Mouse (Mus musculus) cerebellum, adult 18-20 months (tissue): Measurements from ENCODE around the gene Olfr1113.
"Not testable (repeated sequence)": the region's sequence is repeated elsewhere in the genome, so short reads cannot be mapped to it uniquely, and the experiment has no call there.

Experiments used
- DNase-seq, 2 experiments: peaks; one replicate each; pipeline ENCODE4 v3.0.0; 2021

The Olfr1113 gene

DNA sequence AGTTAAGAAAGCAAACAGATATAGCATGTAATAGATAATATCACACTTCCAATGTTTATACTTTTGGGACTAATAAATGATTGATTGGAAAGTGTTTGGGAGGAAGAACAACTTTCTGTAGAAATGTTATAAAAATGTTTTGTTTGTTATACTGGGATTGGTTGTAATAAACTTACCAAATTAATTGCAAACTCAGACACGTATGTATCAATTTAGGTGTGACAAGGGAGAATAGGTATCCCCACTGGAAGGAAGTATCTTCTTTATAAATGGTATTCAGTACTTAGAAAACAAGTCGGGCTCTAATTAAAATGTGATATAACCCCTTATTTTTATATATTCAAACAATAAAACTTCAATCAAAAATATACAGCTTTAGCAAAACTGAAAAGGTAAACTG is at the start of gene Olfr1113:
Gene Olfr1113, plus strand, starts transcription at position 301 of the 400 bp plus-strand sequence.
- DNase-seq: no peak

DNA sequence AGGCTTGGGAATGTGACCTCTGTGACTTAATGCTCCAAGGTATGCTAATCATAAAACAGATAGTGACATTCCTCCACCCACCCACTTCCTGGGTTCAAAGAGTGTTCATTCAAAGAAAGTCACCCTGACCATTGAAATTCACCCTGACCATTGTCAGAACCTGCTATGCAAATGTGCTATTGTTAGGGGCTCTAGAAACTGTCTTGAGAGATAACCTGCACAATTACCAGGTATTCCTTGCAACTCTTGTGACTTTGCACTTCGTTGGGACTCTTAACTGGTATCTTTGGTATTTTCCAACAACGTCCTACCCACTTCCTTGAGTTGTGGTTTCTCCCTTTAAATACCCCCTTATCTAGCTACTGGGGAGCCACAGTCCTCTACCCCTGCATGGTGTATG is 41.0 kb upstream of the Olfr1113 start:
- not testable (repeated sequence) for DNase-seq

DNA sequence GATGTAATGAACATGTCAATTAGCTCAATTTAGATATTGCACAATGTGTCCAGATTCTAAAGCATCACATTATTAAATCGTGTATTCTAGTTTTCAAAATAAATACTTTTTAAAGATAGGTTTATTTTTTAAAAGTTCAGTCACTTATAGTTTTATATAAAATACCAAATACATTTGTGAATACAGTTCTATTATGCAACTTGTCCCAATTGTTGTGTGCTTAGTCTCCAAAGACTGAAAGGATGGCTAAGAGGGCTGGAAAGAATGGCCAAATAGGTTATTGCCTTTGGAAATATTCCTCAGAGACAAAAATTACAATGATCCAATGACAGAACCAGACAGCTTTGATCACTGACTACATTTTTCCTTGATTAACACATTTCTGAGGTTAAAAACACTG is 21.3 kb upstream of the Olfr1113 start, which contains the start of gene Olfr1112:
Gene Olfr1112, plus strand, starts transcription at position 301 of the 400 bp plus-strand sequence.
- no peak for DNase-seq

DNA sequence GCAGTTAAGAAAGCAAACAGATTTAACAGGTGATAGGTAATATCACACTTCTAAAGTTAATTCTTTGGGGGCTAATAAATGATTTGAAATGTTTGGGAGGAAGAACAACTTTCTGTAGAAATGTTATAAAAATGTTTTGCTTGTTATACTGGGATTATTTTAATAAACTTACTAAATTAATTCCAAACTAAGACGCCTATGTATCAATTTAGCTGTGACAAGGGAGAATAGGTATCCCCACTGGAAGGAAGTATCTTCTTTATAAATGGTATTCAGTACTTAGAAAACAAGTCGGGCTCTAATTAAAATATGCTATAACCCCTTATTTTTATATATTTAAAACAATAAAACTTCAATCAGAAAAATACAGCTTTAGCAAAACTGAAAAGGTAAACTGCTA is 38.9 kb downstream of the Olfr1113 start, which contains the start of gene Olfr1115:
Gene Olfr1115, plus strand, starts transcription at position 301 of the 400 bp plus-strand sequence.
- DNase-seq: no peak
